Mouse (Mus musculus) E14TG2a.4 (cell line): ENCODE measurements around the gene Atp2a3.

Source experiments
- CTCF ChIP-seq: conservative IDR thresholded peaks from 2 replicates; pipeline ENCODE4 v1.5.1; 2014; ENCODE audit warnings: low read length
- NANOG ChIP-seq: IDR thresholded peaks from 2 replicates; pipeline ENCODE4 v1.6.1; 2014; ENCODE audit warnings: borderline replicate concordance, low read length, mixed read lengths
- POU5F1 ChIP-seq: IDR thresholded peaks from 2 replicates; pipeline ENCODE4 v1.6.1; 2014; ENCODE audit warnings: low read length, borderline replicate concordance

GRCm38 (mm10) chr11:73018471-73019146, 57.6 kb downstream of the Atp2a3 start, which contains the start of gene Camkk1:
- TF ChIP-seq NANOG = no peak
- no peak for TF ChIP-seq CTCF
- no peak for TF ChIP-seq POU5F1
